Mouse (Mus musculus) heart, embryonic 10.5 days (tissue): ENCODE results near the gene Trnp1. TPM values are rescaled to one million over a fixed set of nuclear protein-coding genes. Genes with fewer than 3 reads are reported as not detected.
A peak's percentile ranks its signal among the peaks of the same experiment; 100 is the strongest.

ENCODE experiments used
- DNase-seq: peaks from one replicate; pipeline ENCODE4 v3.0.0-alpha.2; 2017; ENCODE audit warnings: low spot score
- H3K27ac ChIP-seq: fragments of 300-500 bp; sonication (generic); 2 replicates; pipeline ENCODE4 v1.5.1; 2016; ENCODE audit warnings: mild to moderate bottlenecking
- H3K27me3 ChIP-seq: fragments of 300-500 bp; sonication (generic); 2 replicates; pipeline ENCODE4 v1.6.1; 2016; ENCODE audit warnings: mild to moderate bottlenecking; ENCODE audit not compliant: poor library complexity, insufficient read depth, severe bottlenecking
- H3K36me3 ChIP-seq: fragments of 300-500 bp; sonication (generic); 2 replicates; pipeline ENCODE4 v1.6.1; 2016; ENCODE audit warnings: mild to moderate bottlenecking, moderate library complexity
- H3K4me1 ChIP-seq: fragments of 300-500 bp; sonication (generic); 2 replicates; pipeline ENCODE4 v1.6.1; 2016; ENCODE audit warnings: mild to moderate bottlenecking
- H3K4me3 ChIP-seq: fragments of 300-500 bp; sonication (generic); 2 replicates; pipeline ENCODE4 v1.5.1; 2016; ENCODE audit warnings: mild to moderate bottlenecking, moderate library complexity
- H3K9me3 ChIP-seq: fragments of 300-500 bp; sonication (generic); 2 replicates; pipeline ENCODE4 v1.6.1; 2016; ENCODE audit warnings: mild to moderate bottlenecking, moderate library complexity
- WGBS: fragments of 180-500 bp; shearing (Covaris S2); methylation state at CpG from one replicate; pipeline ENCODE4 v1.1.7; 2016; 5-methylcytosine and 5-hydroxymethylcytosine counted together
- polyA plus RNA-seq: library from polyadenylated mRNA; unstranded; fragments of >200 nt; fragmentation: Nextera tagmentation; extraction: Ambion mirVana; gene quantifications from 2 replicates; pipeline ENCODE4 v1.2.1, GENCODE M21; 2016

Gene Trnp1
- polyA plus RNA-seq, 1 experiment from 2014 or later, result 0.60 TPM

- no peaks in the 10 kb centered on the region for H3K9me3 ChIP-seq
- H3K36me3 ChIP-seq, result no peaks in the 10 kb centered on the region
- no peak for DNase-seq
- H3K4me3 ChIP-seq, result no peak overlapping the region
- peaks cover 49% of the 10 kb centered on the region for H3K4me1 ChIP-seq
- H3K27me3 ChIP-seq, result peaks cover 12% of the 10 kb centered on the region
- peak overlapping the region; percentile 48 for H3K27ac ChIP-seq
- WGBS, result 50% methylated on average over 4 of the region's 4 CpGs
These were observed 8.7 kb downstream of the Trnp1 start for GRCm38 (mm10) chr4:133489489-133490245.

- H3K27me3 ChIP-seq, result peaks cover 19% of the 10 kb centered on the region
- peak overlapping the region; percentile 32 for H3K27ac ChIP-seq
- H3K4me1 ChIP-seq, result peaks cover 49% of the 10 kb centered on the region
- no peaks in the 10 kb centered on the region for H3K36me3 ChIP-seq
- no peak for DNase-seq
- no peaks in the 10 kb centered on the region for H3K9me3 ChIP-seq
- H3K4me3 ChIP-seq, result no peak overlapping the region
- 82% methylated on average over 20 of the region's 20 CpGs for WGBS
These were observed 9.5 kb downstream of the Trnp1 start for GRCm38 (mm10) chr4:133488619-133489392.

- Histone ChIP-seq H3K4me1 (peaks cover 43% of the 10 kb centered on the region), H3K27ac (no peak overlapping the region)
- 87% methylated on average over 26 of the region's 26 CpGs for WGBS
These were observed 11.5 kb downstream of the Trnp1 start for GRCm38 (mm10) chr4:133486673-133487357.

GRCm38 (mm10) chr4:133485691-133486425 lies 12.5 kb downstream of the Trnp1 start:
- no peaks in the 10 kb centered on the region for H3K36me3 ChIP-seq
- peaks cover 43% of the 10 kb centered on the region for H3K27me3 ChIP-seq
- no peak overlapping the region for H3K27ac ChIP-seq
- 83% methylated on average over 28 of the region's 28 CpGs for WGBS
- H3K4me1 ChIP-seq, result peaks cover 43% of the 10 kb centered on the region
- no peak overlapping the region for H3K4me3 ChIP-seq
- no peak for DNase-seq
- H3K9me3 ChIP-seq, result no peaks in the 10 kb centered on the region

More at GRCm38 (mm10) chr4:133486673-133487357, 11.5 kb downstream of the Trnp1 start:
- H3K27me3 ChIP-seq, result peaks cover 33% of the 10 kb centered on the region
- H3K4me3 ChIP-seq, result no peak overlapping the region
- no peak for DNase-seq
- no peaks in the 10 kb centered on the region for H3K36me3 ChIP-seq
- H3K9me3 ChIP-seq, result no peaks in the 10 kb centered on the region

GRCm38 (mm10) chr4:133484266-133485025 lies 13.9 kb downstream of the Trnp1 start:
- no peak for DNase-seq

GRCm38 (mm10) chr4:133482479-133482878 lies 15.9 kb downstream of the Trnp1 start:
- H3K36me3 ChIP-seq, result no peaks in the 10 kb centered on the region
- H3K4me3 ChIP-seq, result no peak overlapping the region
- peaks cover 72% of the 10 kb centered on the region for H3K27me3 ChIP-seq
- no peak for DNase-seq
- peaks cover 46% of the 10 kb centered on the region for H3K4me1 ChIP-seq
- no peaks in the 10 kb centered on the region for H3K9me3 ChIP-seq
- no peak overlapping the region for H3K27ac ChIP-seq
- 82% methylated on average over 3 of the region's 3 CpGs for WGBS

More at GRCm38 (mm10) chr4:133484266-133485025, 13.9 kb downstream of the Trnp1 start:
- H3K9me3 ChIP-seq, result no peaks in the 10 kb centered on the region
- peak overlapping the region; percentile 64 for H3K27ac ChIP-seq
- H3K36me3 ChIP-seq, result no peaks in the 10 kb centered on the region
- peak overlapping the region; percentile 47 for H3K4me3 ChIP-seq
- WGBS, result 11% methylated on average over 22 of the region's 22 CpGs
- peaks cover 50% of the 10 kb centered on the region for H3K4me1 ChIP-seq
- peaks cover 53% of the 10 kb centered on the region for H3K27me3 ChIP-seq

- peaks cover 43% of the 10 kb centered on the region for H3K4me1 ChIP-seq
- WGBS, result 11% methylated on average over 4 of the region's 4 CpGs
- 0 out of 2 replicates have a peak overlapping the region, but pooled peaks have one; percentile 13 for H3K27ac ChIP-seq
- DNase-seq, result no peak
- no peaks in the 10 kb centered on the region for H3K9me3 ChIP-seq
- peaks cover 78% of the 10 kb centered on the region for H3K27me3 ChIP-seq
- H3K4me3 ChIP-seq, result no peak overlapping the region
- no peaks in the 10 kb centered on the region for H3K36me3 ChIP-seq
These were observed 16.9 kb downstream of the Trnp1 start for GRCm38 (mm10) chr4:133481488-133481887.

- no peaks in the 10 kb centered on the region for H3K9me3 ChIP-seq
- 41% methylated on average over 6 of the region's 6 CpGs for WGBS
- peak overlapping the region; percentile 66 for H3K4me3 ChIP-seq
- H3K27me3 ChIP-seq, result peaks cover 82% of the 10 kb centered on the region
- H3K4me1 ChIP-seq, result peaks cover 40% of the 10 kb centered on the region
- peak overlapping the region; percentile 66; the same call in 1 of the 2 replicates for H3K27ac ChIP-seq
- H3K36me3 ChIP-seq, result no peaks in the 10 kb centered on the region
- no peak for DNase-seq
These were observed 17.6 kb downstream of the Trnp1 start for GRCm38 (mm10) chr4:133480754-133481153.

GRCm38 (mm10) chr4:133480185-133480537 lies 18.2 kb downstream of the Trnp1 start:
- Histone ChIP-seq H3K9me3 (no peaks in the 10 kb centered on the region), H3K27me3 (peaks cover 85% of the 10 kb centered on the region), H3K4me1 (peaks cover 40% of the 10 kb centered on the region), H3K27ac (peak overlapping the region; percentile 66), H3K4me3 (peak overlapping the region; percentile 66), H3K36me3 (no peaks in the 10 kb centered on the region)
- DNase-seq, result no peak
- WGBS, result 4% methylated on average over 34 of the region's 34 CpGs

GRCm38 (mm10) chr4:133479458-133480184 lies 18.7 kb downstream of the Trnp1 start, which contains the start of gene Tent5b:
Gene Tent5b (plus strand): TSS chr4:133480132.
- H3K36me3 ChIP-seq, result no peaks in the 10 kb centered on the region
- peak within 1 kb of the TSS; percentile 66 for H3K4me3 ChIP-seq
- 5% methylated on average over 29 of the region's 29 CpGs for WGBS
- no peaks in the 10 kb centered on the region for H3K9me3 ChIP-seq
- DNase-seq, result peak; percentile 100
- peak within 1 kb of the TSS; percentile 66 for H3K27ac ChIP-seq
- H3K4me1 ChIP-seq, result peaks cover 39% of the 10 kb centered on the region
- H3K27me3 ChIP-seq, result peaks cover 89% of the 10 kb centered on the region

GRCm38 (mm10) chr4:133473833-133474232 lies 24.5 kb downstream of the Trnp1 start:
- Histone ChIP-seq H3K36me3 (no peaks in the 10 kb centered on the region), H3K27ac (no peak overlapping the region), H3K9me3 (peaks cover 3% of the 10 kb centered on the region; the same call in 1 of the 2 replicates), H3K4me1 (peaks cover 9% of the 10 kb centered on the region), H3K27me3 (peaks cover 59% of the 10 kb centered on the region), H3K4me3 (no peak overlapping the region)
- no peak for DNase-seq
- 56% methylated on average over 2 of the region's 2 CpGs for WGBS
